Mouse (Mus musculus) spleen, adult 2 months (tissue): ENCODE data around the gene Onecut3. TPM values are rescaled to one million over a fixed set of nuclear protein-coding genes. Genes with fewer than 3 reads are reported as not detected.

ENCODE experiments used
- DNase-seq, 2 experiments: peaks; one replicate each; pipeline versions ENCODE4 v3.0.0 to v3.0.0-alpha.2; 2012 to 2021; ENCODE audit warnings: low spot score in 2 of 2, low read depth in 1 of 2
- H3K27ac ChIP-seq: fragments of 200-500 bp; 2 replicates; pipeline ENCODE4 v1.5.1; 2012; ENCODE audit warnings: low read length, inconsistent platforms; ENCODE audit not compliant: insufficient read depth
- H3K27me3 ChIP-seq: fragments of 200-500 bp; 2 replicates; pipeline ENCODE4 v1.6.1; 2012; ENCODE audit warnings: mild to moderate bottlenecking, moderate library complexity, low read length, inconsistent platforms; ENCODE audit not compliant: control insufficient read depth, insufficient read depth
- H3K36me3 ChIP-seq: fragments of 200-500 bp; 2 replicates; pipeline ENCODE4 v1.6.1; 2012; ENCODE audit warnings: mild to moderate bottlenecking, low read length, inconsistent platforms; ENCODE audit not compliant: control insufficient read depth, insufficient read depth
- H3K4me1 ChIP-seq: fragments of 200-500 bp; 2 replicates; pipeline ENCODE4 v1.6.1; 2011; ENCODE audit warnings: inconsistent platforms; ENCODE audit not compliant: control insufficient read depth, insufficient read depth, insufficient read length
- H3K4me3 ChIP-seq: fragments of 200-500 bp; 2 replicates; pipeline ENCODE4 v1.5.1; 2011; ENCODE audit warnings: mild to moderate bottlenecking, inconsistent platforms; ENCODE audit not compliant: insufficient read depth, insufficient read length; ENCODE audit errors: extremely low read depth
- CTCF ChIP-seq: fragments of 200-500 bp; IDR thresholded peaks from 2 replicates; pipeline ENCODE4 v1.5.1; 2011; ENCODE audit warnings: mild to moderate bottlenecking, inconsistent platforms; ENCODE audit not compliant: insufficient read depth, insufficient read length, insufficient replicate concordance; ENCODE audit errors: extremely low read depth
- POLR2A ChIP-seq: fragments of 200-500 bp; IDR thresholded peaks from 2 replicates; pipeline ENCODE4 v1.6.1; 2011; ENCODE audit warnings: low read depth, low read length, inconsistent platforms
- WGBS: fragments of 180-500 bp; shearing (Covaris S2); methylation state at CpG from one replicate; pipeline ENCODE4 v1.1.7; 2018; 5-methylcytosine and 5-hydroxymethylcytosine counted together
- polyA plus RNA-seq: library from polyadenylated mRNA; depleted of rRNA; stranded (reverse); fragments of >200 nt; gene quantifications from 2 replicates; pipeline ENCODE4 v1.2.3, GENCODE M21; 2012

Gene Onecut3
- polyA plus RNA-seq, 1 experiment, result not detected

DNA sequence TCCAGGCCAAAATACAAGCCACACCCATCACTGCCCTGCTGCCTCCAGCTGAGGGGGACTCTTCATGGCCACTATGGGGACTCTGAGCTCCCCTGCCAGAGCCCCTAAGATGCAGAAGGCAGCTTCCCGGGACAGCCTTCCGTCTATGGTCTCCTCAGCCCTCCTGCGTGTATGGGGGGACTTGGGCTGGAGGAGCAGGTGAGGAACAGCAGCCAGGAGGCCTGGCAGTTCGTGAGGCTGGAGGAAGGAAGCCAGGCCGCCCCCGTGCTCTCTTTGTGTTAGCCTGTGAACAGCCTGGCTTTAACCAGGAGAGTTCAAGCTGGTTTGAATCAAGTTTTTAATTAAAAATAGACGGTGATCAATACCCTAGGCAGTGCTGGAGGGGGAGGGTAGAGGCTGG, 7.7 kb downstream of the Onecut3 start:
- WGBS, result 2% methylated on average over 7 of the region's 7 CpGs
- TF ChIP-seq CTCF (no peak), POLR2A (no peak)
- H3K27me3 ChIP-seq, result peaks cover 27% of the 10 kb centered on the region

GRCm38 (mm10) chr10:80502819-80503314, 8.2 kb downstream of the Onecut3 start:
- Histone ChIP-seq H3K36me3 (no peaks in the 10 kb centered on the region), H3K27me3 (peaks cover 27% of the 10 kb centered on the region), H3K27ac (no peak overlapping the region), H3K4me1 (no peaks in the 10 kb centered on the region), H3K4me3 (no peak overlapping the region)
- WGBS, result 9% methylated on average over 22 of the region's 22 CpGs
- no peak for DNase-seq
- TF ChIP-seq CTCF (no peak), POLR2A (no peak)

More for the DNA sequence above, 7.7 kb downstream of the Onecut3 start:
- Histone ChIP-seq H3K36me3 (no peaks in the 10 kb centered on the region), H3K27ac (no peak overlapping the region), H3K4me3 (no peak overlapping the region), H3K4me1 (no peaks in the 10 kb centered on the region)
- DNase-seq, result no peak

- H3K27me3 ChIP-seq, result peaks cover 25% of the 10 kb centered on the region
- H3K27ac ChIP-seq, result no peak overlapping the region
- no peak for TF ChIP-seq CTCF
- no peak for DNase-seq
- WGBS, result 12% methylated on average over 27 of the region's 27 CpGs
- no peaks in the 10 kb centered on the region for H3K4me1 ChIP-seq
- H3K36me3 ChIP-seq, result no peaks in the 10 kb centered on the region
- no peak overlapping the region for H3K4me3 ChIP-seq
Observed at GRCm38 (mm10) chr10:80503599-80504220, 9.1 kb downstream of the Onecut3 start.

DNA sequence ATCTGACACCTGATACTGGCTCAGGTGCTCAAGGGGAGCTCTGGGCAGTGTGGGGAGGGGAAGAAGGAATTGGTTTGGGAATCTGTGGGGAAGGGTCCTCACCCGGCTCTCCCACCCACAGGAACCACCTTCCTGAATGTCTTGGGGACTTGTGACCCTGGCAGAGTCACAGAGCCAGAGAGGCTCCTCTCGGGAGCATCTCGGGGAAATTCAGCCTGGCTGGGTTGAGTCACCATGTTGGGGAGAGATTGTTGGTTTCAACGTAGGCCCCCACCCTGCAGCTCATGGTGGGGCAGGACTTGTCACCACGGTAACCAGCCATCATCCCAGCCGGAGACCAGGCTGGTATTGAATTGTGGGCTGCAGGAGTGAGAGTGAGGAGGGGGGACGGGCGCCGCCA, 10.1 kb downstream of the Onecut3 start:
- TF ChIP-seq CTCF, result no peak
- no peak for TF ChIP-seq POLR2A
- no peak for DNase-seq
- Histone ChIP-seq H3K27me3 (peaks cover 25% of the 10 kb centered on the region), H3K4me1 (no peaks in the 10 kb centered on the region), H3K36me3 (no peaks in the 10 kb centered on the region), H3K4me3 (no peak overlapping the region), H3K27ac (no peak overlapping the region)
- 12% methylated on average over 7 of the region's 9 CpGs for WGBS

DNA sequence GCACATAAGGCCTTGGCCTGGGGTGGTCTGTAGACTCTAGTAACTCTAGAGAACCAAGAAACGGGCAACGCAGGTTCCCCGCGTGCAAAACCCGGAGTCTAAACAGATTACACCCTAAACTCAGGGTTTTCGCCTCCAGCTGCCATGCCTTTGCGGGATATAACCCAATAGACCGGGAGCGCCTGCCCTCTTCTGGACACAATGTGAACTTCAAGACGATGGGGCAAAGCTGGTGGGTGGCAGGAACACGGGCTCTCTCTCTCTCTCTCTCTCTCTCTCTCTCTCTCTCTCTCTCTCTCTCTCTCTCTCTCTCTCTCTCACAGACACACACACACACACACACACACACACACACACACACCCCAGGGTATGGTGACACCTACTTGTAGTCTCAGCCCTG, 11.6 kb downstream of the Onecut3 start:
- TF ChIP-seq POLR2A (no peak), CTCF (peak; percentile 85)
- Histone ChIP-seq H3K27me3 (peaks cover 22% of the 10 kb centered on the region), H3K4me3 (no peak overlapping the region), H3K4me1 (no peaks in the 10 kb centered on the region), H3K36me3 (no peaks in the 10 kb centered on the region), H3K27ac (no peak overlapping the region)
- under 1% methylated on average over 11 of the region's 11 CpGs for WGBS
- DNase-seq, result peak; percentile 51 to 56

DNA sequence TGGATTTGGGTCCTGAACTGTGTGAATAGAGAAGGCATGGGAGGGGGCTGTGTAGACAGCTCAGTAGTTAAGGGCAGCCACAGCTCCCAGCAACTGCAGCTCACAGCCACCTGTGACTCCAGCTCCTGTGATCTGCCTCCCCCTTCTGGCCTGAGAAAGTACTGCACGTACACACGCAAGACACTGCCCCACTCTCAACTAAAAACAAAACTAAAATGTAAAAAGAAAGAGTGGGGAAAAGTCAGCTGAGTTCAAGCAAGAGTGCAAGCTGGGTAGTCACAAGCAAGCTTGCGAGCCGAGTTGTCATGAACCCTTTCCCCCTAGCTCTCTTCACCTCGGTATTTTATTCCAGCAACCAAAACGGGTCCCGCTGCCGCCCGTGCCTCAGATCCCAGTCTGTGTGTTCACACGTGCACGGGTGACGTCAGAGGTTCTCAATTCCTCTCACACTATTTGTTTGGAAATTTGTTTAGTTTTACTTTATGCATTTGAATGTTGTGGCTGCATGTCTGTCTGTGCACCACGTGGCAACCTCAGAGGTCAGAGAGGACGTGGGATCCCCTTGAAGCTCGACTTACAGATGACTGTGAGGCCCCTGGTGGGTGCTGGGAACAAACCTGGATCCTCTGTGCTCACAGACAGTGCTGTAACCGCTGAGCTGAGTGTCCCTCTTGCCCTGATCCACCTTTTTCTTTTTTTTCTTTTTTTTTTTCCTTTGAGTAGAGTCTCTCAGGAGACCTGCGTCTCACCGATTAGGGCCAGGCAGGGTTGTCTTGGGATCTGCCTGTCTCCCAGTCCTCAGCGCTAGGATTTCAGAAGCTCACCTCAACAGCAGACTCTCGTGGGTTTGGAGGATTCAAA, 15.0 kb downstream of the Onecut3 start:
- peaks cover 4% of the 10 kb centered on the region for H3K27me3 ChIP-seq
- peak overlapping the region; percentile 68 for H3K4me3 ChIP-seq
- H3K36me3 ChIP-seq, result no peaks in the 10 kb centered on the region
- peak; percentile 92; the same call in 1 of the 2 replicates for TF ChIP-seq CTCF
- no peak for TF ChIP-seq POLR2A
- H3K4me1 ChIP-seq, result no peaks in the 10 kb centered on the region
- H3K27ac ChIP-seq, result no peak overlapping the region
- 6% methylated on average over 20 of the region's 20 CpGs for WGBS
- DNase-seq, result peak; percentile 67 to 83
